Mouse (Mus musculus): ENCODE results near the gene Eid1.
A peak's percentile ranks its signal among the peaks of the same experiment; 100 is the strongest.

- TF ChIP-seq POLR2A (IDR thresholded peaks at IDR 0.05; ENCODE audit: extremely low read depth, insufficient read depth, low read length) (0 out of 2 replicates have a peak, but pooled peaks have one; percentile 30), CTCF (IDR thresholded peaks at IDR 0.05; ENCODE audit: low read depth, low read length) (0 out of 2 replicates have a peak, but pooled peaks have one; percentile 17)
Observed at GRCm38 (mm10) chr2:125624837-125625351, 48.0 kb upstream of the Eid1 start, which contains the start of gene Cep152.

Data from liver, adult 2 months (tissue).